Mouse (Mus musculus) gastrocnemius, postnatal 36 days (tissue): Measurements from ENCODE around the gene Prss8. TPM values are rescaled to one million over a fixed set of nuclear protein-coding genes. Genes with fewer than 3 reads are reported as not detected.

ENCODE experiments used
- DNase-seq, 2 experiments: peaks; one replicate each; pipeline ENCODE4 v3.0.0; 2022
- intact Hi-C: fragments of 180-260 bp; cut with DNase I; formaldehyde crosslinking; loops from one replicate; pipeline ENCODE4 v1.15.1; 2025
- total RNA-seq, 2 experiments: library from RNA; stranded (reverse); gene quantifications; 2 replicates each; pipeline ENCODE4 v1.2.3; 2021

Prss8 gene
- total RNA-seq, 2 experiments from 2014 or later = not detected

- no peak for DNase-seq
- intact Hi-C loops = no loop called here
Observed at GRCm38 (mm10) chr7:127931351-127932135, 1.6 kb upstream of the Prss8 start.

GRCm38 (mm10) chr7:127930636-127931035 is 732 bp upstream of the Prss8 start:
- intact Hi-C loops = no loop called here
- DNase-seq = no peak

- no peak for DNase-seq
- intact Hi-C loops = no loop called here
Observed at GRCm38 (mm10) chr7:127928596-127928995, 1.3 kb downstream of the Prss8 start.

GRCm38 (mm10) chr7:127927726-127928125 is 2.2 kb downstream of the Prss8 start:
- intact Hi-C loops = no loop called here
- DNase-seq = no peak

- no peak for DNase-seq
- intact Hi-C loops = no loop called here
Observed at GRCm38 (mm10) chr7:127926846-127927245, 3.1 kb downstream of the Prss8 start.

GRCm38 (mm10) chr7:127926066-127926465 is 3.8 kb downstream of the Prss8 start:
- DNase-seq = no peak

GRCm38 (mm10) chr7:127925252-127925651 is 4.7 kb downstream of the Prss8 start:
- intact Hi-C loops = no loop called here
- DNase-seq = no peak

More at GRCm38 (mm10) chr7:127926066-127926465, 3.8 kb downstream of the Prss8 start:
- intact Hi-C loops = no loop called here

GRCm38 (mm10) chr7:127923714-127924113 is 6.2 kb downstream of the Prss8 start:
- intact Hi-C loops = no loop called here
- DNase-seq = no peak

- no peak for DNase-seq
- intact Hi-C loops = no loop called here
Observed at GRCm38 (mm10) chr7:127922451-127923275, 7.2 kb downstream of the Prss8 start.

GRCm38 (mm10) chr7:127921516-127921915 is 8.4 kb downstream of the Prss8 start:
- no peak for DNase-seq
- intact Hi-C loops = no loop called here

- intact Hi-C loops = no loop called here
- no peak for DNase-seq
Observed at GRCm38 (mm10) chr7:127919290-127919689, 10.6 kb downstream of the Prss8 start.

- no peak for DNase-seq
- intact Hi-C loops = no loop called here
Observed at GRCm38 (mm10) chr7:127918203-127918602, 11.7 kb downstream of the Prss8 start.

- intact Hi-C loops = no loop called here
- no peak for DNase-seq
Observed at GRCm38 (mm10) chr7:127915293-127915692, 14.6 kb downstream of the Prss8 start.

GRCm38 (mm10) chr7:127912938-127913337 is 17.0 kb downstream of the Prss8 start:
- intact Hi-C loops = no loop called here
- no peak for DNase-seq

GRCm38 (mm10) chr7:127912190-127912871 is 17.6 kb downstream of the Prss8 start, which contains the start of gene Kat8:
TSS of gene Kat8 (plus strand) at chr7:127912516.
- intact Hi-C loops = no loop called here
- peak; percentile 76 to 83 for DNase-seq

- intact Hi-C loops = no loop called here
- DNase-seq = no peak
Observed at GRCm38 (mm10) chr7:127908656-127909055, 21.2 kb downstream of the Prss8 start.

GRCm38 (mm10) chr7:127907939-127908338 is 22.0 kb downstream of the Prss8 start:
- intact Hi-C loops = no loop called here

GRCm38 (mm10) chr7:127903971-127904796 is 25.7 kb downstream of the Prss8 start, which contains the start of gene Bckdk:
TSS of gene Bckdk (plus strand) at chr7:127904082.
- intact Hi-C loops = no loop called here
- DNase-seq = peak; percentile 66 to 73

More at GRCm38 (mm10) chr7:127907939-127908338, 22.0 kb downstream of the Prss8 start:
- DNase-seq = no peak

GRCm38 (mm10) chr7:127901772-127902171 is 28.1 kb downstream of the Prss8 start:
- intact Hi-C loops = no loop called here
- no peak for DNase-seq

- DNase-seq = no peak
- intact Hi-C loops = no loop called here
Observed at GRCm38 (mm10) chr7:127899997-127900396, 29.9 kb downstream of the Prss8 start.
